Mouse (Mus musculus): ENCODE results near the gene Fancm. TPM values are rescaled to one million over a fixed set of nuclear protein-coding genes. Genes with fewer than 3 reads are reported as not detected.

Fancm gene
- total RNA-seq (2023): 18.9 TPM

DNA sequence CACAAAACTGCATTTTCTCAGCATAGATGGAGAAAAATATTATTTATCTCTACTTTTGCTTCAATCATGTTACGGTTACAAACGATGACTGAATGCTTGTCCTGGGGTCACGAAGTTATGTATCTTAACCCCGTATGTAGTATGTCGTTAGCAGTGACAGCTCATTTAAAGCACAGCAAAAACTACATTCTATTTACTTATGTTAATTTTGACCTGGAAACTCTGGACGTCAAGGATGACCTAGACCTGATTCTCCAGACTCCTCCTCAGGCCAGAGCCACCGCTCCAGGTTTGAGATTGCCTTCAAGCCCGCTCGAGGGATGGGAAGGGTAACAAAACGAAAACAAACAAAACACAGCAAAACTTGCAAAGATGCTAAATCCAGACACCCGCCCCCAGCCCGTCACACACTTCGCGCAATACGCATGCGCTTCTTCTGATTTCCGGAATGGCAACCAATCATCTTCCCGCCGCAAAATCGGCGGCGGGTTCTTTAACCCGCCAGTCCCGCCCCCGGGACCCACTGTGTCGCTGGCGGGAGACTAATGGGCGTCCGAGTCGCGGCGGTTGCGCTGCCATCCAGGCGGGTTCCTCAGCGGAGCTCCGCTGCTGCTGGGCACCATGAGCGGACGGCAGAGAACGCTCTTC is at the start of gene Fancm:
Gene Fancm (plus strand): TSS at position 519 of the 648 bp plus-strand sequence.

DNA sequence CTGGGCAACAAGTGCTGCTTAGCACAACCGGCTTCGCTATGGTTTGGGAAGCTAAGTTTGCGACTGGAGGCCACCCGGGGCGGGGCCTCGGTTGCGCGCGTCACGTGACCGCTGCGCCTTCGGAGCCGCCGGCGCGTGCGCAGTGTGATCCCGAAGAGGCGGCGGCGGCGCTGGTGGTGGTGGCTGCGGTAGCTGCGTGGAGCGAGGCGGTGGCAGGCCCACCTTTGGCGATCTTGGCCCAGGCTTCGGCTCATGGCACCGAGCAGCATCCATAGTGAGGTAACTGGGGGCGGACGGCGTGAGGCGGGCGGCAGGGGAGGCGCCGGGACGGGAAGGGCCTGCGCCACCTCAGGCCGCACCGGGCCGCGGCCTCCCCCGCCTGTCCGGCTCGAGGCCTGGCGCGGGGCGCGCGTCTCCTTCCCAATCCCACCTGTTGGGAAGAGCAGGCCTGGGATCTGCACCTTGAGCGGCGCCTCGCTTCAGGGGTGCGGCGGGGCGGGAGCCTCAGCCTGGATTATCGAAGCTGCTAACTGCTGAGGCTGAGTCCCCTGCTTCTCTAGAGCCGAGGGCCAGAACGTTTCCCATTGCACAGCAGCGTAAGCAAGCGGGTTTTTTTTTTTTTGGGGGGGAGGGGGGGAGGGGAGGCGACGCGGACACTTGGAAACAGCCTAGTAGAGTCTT is 39.1 kb upstream of the Fancm start, which contains the start of gene Prpf39:
Gene Prpf39 (plus strand): TSS at position 144 of the 681 bp plus-strand sequence.

DNA sequence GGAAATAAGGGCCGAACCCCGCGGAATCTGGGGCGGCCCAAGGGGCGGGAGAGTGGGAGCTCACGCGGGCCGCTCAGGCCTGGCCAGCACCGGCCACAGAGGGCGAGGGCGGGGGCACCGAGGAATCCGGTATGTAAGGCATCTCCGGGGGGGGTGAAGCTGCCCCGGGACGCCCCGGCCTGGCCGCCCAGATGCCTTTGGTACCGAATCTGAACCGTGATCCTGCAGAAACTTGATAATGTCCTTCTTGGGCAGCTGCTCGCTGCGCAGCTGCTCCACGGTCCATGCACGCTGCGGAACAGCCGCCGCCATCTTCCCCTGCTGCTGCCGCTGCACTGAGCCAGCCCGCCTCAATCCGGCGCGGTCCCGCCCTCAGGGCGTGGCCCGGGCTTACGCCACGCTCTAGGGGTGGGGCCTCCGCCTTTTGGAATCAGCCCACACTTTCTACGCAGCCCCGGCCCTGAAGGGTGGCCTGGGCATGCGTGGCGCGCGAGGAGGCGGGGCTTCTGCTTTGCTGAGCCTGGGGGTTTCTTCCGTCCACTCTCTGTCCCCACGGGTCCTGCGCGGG is 1.7 kb upstream of the Fancm start, which contains the start of gene Fkbp3:
Gene Fkbp3 (minus strand): TSS at position 397 of the 568 bp plus-strand sequence.

DNA sequence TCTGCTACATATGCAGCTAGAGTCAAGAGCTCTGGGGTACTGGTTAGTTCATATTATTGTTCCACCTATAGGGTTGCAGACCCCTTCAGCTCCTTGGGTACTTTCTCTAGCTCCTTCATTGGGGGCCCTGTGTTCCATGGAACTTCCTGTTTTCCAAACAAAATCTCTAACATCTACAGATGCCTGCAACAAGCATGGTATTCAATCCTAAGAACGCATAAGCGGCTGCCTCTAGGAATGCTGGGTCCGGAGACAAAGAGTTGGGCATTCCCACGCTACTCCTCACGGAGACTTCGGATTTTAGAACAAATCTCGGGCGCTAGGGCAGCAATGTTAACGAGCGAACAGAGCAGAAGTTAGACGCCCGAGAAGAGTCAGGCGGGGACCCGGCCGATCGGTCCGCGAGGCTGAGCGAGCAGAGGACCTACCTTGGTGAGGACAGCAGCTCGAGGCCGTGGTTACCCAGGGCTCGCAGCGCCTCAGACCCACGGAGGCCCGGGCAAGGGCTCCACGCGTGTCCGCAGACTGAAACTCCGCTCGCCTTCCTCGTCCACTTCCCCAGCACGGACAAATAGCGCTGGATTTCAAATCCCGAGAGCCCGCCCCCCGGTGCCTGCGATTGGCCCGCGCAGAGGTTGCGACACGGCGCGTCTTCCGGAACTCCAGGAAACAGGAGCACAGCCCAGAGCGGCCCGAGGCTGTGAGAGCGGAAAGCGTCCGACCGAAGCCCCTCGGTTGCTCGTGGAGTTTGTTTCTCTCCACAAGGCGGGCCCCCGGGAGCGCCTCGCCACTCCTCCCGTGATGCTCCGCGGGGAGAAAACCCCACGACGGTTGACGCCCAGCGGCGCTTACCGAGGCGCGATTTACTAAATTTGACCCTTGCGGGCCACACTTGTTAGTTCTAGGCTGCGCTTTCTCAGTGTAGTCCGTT is 96.9 kb downstream of the Fancm start, which contains the start of gene Mis18bp1:
Gene Mis18bp1 (minus strand): TSS at position 584 of the 931 bp plus-strand sequence.

Other genes with a start within 250 kb of the Fancm start
- gene Gm527, start 157.7 kb upstream of the Fancm start, total RNA-seq (2023): 13.6 TPM
- gene Klhl28, start 110.1 kb upstream of the Fancm start, total RNA-seq (2023): 25.7 TPM
- gene Togaram1, start 109.8 kb upstream of the Fancm start, total RNA-seq (2023): 57.3 TPM
- 140 TPM for gene Prpf39, start 39.3 kb upstream of the Fancm start, total RNA-seq (2023)
- 87.3 TPM for gene Fkbp3, start 1.6 kb upstream of the Fancm start, total RNA-seq (2023)
- 2.3 TPM for gene Mis18bp1, start 97.0 kb downstream of the Fancm start, total RNA-seq (2023)
- not detected for gene Wdr20rt, start 149.9 kb downstream of the Fancm start, total RNA-seq (2023)

Data from CD4-positive naive resting alpha-beta T cell, adult 76 days (primary cell).